Mouse (Mus musculus) CD4-positive helper T cell, adult 2 months (primary cell): ENCODE data around the gene Drd1.

Experiments
- DNase-seq: peaks from one replicate; pipeline ENCODE4 v3.0.0-alpha.2; 2012; ENCODE audit warnings: low read depth, missing footprints, low spot score

The Drd1 gene

DNA sequence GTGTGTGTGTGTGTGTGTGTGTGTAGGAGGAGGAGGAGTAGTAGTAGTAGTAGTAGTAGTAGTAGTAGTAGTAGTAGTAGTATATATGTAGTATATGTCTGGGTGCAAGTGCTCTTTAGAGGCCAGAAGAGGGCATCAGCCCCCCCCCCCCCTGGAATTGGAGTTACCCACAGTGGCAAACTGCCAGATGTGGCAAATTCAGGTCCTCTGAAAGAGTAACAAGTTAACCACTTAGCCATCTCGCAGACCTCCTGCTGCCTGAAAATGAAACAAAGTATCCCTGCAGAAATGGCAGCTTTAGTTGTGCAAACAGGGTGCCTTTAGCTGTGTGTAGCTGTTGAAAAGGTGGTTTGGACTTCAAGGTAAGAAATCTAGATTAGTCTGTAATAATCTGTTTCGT is 18.0 kb upstream of the Drd1 start:
- DNase-seq, result peak; percentile 68

DNA sequence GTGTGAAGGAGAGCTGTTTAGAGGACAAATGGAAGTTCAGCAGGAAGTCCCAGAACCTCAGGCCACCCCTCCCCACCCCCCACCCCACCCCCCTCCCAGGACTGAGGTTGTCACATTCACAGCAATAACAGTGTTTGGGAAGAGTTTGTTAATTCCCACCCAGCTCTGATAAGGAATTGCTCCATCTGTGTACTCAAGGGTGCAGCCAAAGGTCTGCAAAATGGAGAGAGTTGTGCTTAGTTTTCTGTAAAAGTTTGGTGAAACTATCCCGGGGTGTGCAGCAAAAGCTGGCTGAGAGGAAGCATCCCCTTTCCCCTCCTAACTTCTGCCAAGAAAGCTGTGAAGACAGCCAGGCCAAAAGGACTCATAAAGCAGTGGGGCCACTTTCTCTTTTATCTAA is 17.6 kb upstream of the Drd1 start:
- DNase-seq, result peak; percentile 13

DNA sequence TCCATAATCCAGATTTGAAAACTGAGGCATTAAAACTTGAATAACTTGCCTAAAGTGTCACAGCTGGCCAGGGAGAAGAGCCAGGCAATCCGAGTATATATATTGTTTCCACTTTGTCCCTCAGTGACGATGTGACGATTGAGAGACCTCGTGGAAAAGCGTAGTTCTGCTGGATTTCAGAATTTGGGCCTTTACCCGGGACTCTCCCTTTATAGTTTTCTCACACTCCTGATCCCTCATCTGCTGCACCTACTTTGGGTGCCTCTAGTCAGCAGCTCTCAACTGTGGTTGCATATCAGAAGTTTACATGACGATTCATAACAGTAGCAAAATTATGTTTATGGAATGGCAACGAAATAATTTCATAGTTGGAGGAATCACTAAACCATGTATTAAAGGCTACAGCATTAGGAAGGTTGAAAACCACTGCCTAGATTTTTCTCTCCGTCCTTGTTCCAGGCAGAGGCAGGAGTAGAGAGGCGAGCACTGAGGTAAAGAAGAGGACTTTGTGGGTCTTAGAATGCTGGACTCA is 17.1 kb upstream of the Drd1 start:
- peak; percentile 27 for DNase-seq

DNA sequence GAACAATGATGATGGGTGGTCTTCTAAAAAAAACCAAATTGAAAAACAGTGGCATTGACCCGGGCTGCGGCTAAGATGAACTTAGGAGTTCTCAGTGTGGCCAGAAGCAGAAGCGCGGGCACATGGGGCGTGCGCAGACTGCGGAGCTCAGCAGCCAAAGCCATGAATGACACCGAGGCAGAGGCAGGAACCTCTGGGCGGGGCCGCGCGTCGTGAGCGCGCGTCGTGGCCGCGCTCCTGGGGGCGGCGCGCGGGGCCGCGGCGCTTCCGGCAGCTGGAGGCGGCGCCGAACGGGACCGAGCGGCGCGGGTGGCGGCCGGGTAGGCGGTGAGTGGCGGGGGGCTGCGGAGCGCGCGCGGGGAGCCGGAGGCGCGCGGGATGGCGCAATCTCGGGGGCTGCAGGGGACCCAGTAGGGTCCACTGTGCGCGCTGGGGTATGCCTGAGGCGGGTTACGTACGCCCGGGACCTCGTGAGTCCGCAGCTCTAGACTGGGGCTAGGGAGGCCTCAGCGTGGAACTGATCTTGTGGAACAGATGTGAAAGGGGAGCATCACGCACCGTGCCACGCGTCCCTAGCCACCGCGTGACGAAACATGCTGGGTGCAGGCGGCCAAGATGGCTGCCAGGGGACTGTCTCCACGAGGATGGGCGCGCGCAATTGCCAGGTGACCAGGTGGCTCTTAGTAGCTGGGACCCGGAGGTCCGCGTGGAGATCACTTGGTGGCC is 16.3 kb upstream of the Drd1 start, which contains the start of gene Sfxn1:
Gene Sfxn1, plus strand, starts transcription at position 264 of the 726 bp plus-strand sequence.
- DNase-seq, result peak; percentile 88

DNA sequence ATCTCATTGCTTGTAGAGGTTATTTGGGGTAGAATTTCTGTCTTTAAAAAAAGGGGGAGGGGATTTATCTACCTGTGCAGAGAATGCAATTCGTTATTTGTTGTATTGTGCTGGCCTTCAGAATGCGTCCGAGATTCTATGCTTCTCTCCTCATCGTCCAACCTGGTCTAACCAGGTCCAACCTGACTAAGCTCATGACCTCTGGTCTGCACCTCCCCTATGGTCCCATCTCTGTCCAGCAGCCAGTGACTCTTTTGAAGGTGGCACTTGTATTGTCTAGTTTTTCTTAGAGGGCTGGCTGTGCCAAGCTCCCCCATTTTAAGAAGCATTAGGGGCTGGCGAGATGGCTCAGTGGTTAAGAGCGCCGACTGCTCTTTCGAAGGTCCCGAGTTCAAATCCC is 15.5 kb upstream of the Drd1 start:
- no peak for DNase-seq

DNA sequence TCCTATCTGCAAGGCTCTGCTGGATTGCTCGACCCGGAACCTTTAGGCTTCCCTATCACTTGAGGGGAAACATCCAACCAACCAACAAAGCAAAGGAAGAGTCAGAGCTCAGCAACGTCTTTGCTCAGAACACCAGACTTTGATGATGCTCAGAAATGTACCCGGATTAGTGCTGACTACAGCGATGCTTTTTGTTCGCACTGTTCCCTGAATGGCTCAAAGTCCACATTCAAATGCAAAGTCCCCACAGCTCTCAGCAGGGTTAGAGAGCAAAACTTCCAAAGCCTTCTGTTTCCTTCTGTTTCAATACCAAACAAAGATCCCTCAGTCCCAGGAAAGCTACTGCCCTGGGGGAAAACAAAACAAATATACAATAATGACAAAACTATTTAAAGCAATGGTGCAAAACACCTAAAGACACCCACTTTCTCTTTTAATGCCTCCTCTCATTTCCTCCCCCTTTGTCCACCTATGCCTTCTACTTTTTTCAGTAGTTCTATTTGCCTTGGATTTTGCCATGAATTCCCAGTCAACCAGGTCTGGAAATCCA is 12.2 kb upstream of the Drd1 start:
- no peak for DNase-seq

DNA sequence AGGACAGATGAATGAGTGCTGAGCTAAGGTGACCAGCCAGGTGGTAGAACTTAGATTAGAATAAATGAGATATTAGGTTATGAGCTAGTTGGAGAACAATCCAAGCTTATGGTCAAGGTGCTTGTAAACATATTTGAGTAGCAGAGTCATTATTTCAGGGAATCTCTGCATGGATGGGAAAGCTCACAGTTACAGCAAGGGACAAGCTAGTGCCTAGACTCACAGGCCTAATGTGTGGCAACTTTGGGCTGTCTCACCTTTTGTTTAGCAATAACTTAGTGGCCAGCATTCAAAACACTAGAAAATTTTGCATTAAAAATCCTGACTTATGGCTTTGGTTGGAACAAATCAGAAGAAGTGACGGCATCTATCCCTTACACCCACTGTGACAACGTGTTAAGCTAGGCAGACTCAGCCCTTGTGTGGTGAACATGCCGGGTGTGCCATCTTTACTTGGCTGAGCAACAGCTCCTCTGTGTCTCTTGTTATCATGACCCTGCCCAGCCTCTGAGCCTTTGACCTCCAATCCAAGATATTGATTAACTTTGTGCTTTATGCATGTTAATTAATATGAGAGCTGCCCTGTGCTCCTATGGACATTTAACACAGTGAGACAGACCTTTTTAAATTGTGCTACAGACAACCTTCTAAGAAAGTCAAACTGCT is 10.7 kb upstream of the Drd1 start:
- no peak for DNase-seq

DNA sequence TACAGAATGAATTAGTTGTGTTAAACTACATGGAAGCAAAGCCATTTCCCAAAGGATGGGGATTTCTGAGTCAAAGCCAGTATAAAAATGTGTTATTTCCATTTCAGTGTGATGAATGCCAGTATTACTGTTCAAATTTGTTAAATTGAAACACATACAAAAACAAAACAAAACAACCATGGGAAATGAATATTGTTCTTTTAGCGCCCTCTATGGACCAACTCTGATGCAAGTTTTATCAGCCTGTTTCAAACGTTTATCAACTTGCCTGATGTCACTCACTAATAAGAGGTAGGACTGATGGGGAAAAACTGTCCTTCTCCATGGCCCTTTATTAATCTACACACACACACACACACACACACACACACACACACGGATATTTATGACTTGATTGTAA is 7.8 kb upstream of the Drd1 start:
- DNase-seq, result no peak

DNA sequence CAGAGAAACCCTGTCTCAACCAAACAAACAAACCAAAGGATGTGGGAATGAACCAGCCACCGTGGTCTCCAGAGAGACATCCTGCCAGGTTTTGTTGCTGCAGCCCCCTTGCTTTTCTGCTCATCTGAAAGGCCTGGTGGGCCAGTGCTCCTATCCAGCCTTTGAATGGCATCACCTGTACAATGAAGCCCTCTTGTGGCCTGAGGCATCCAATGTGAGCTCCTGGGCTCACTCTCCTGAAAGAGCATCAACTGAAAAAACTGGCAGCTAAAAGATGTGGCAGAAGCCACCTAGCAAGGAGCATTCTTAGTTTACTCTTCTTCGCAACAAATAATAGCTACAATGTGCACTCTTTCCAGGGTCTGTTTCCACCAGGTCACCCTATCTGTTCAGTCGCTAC is 6.6 kb upstream of the Drd1 start:
- DNase-seq, result no peak

DNA sequence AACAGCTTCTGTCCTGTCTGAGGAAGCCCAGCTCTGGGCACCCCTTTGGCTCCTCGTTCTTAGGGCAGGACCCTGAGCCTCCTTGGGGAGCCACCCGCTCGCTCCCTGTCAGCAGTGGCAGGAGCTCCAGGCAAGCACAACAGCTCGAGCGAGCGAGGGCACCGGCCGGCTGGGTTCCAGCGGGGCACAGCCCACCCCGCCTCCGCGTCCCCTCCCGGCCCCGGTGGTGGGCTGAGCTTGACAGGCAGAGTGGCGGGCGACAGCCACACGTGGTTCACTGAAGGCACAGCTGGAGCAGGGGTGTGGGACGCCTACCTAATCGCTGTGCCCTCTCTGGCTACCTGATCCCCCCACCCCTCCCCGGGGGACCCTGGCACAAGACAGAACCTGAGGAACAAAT is 543 bp downstream of the Drd1 start:
- no peak for DNase-seq

DNA sequence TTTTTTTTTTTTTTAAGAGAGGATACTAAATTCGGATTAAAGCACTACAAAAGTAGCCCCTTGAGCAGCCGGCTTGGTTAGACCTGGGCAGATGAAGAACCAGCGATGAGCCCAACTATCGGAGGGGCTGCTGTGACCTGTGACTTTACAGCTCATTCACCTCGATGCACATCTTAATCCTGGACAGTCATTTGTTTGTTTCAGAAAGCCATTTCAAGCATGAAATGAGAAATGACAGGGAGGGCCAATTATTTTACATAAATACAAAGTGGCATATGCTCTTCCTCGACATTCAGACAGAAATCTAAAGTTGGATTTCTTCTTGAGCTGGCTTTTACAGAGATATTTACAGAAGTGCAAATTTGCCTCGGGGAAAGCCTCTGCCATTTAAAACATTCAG is 3.9 kb downstream of the Drd1 start:
- no peak for DNase-seq

DNA sequence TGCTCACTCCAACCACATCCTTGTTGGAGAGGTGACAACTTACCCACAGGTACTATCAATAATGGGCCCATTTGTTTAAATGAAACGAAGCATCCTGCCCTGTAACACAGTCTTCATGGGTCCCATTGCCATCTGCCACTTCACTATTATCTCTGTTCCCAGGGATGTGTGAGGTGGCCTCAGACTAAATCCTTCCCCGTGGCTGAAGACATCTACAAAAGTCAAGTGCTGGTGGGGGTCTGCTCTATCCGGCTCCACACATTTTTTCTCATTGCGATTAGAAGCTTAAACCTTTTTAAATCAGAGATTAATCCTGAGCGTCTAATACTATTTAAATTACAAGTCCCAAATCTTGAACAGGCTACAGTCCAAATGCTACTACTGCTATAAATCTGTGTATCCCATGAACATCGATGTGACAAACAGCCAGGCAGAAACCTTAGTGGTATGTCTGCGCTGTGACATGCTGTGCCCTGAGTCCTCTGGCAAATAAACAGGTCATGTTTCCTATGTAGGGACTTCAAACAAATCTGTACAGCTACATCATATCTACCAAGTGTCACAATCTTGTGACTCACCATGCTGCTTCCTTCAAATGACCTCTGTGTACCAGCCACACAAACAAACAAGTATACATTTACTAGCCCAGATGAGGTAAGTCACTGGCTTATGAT is 6.7 kb downstream of the Drd1 start:
- no peak for DNase-seq

DNA sequence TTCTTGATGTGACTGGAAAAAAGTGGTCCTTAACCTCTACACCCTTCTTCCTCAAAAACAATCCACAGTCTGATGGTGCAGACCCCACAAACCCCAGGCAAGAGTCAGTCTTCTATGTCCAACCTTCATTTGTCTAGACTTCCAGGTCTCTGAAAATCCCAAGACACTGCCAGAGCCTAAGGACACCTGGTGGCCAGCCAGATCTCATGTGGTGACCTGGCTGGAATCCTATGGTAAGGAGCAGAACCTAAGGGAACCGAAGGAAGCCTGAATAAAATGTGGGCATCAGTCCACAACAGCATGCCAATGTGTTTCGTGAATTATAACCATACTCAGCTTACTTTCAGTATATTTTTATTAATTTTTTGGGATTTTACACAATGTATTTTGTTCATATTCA is 15.2 kb downstream of the Drd1 start:
- no peak for DNase-seq

DNA sequence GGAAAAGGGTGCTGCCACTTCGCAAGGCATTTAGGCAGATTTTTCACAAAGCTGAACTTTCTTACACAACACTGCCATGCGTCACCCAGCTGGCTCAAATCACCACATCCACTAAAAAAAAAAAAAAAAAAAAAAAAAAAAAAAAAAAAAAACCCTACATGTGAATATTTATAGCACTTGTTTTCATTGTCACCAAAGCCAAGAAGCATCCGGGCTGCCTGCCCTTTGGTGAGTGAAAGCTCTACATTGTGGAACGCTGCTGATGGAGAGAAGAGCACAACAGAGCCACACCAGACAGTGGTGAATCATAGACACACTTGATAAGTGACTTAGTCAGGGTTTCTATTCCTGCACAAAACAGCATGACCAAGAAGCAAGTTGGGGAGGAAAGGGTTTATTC is 17.6 kb downstream of the Drd1 start:
- DNase-seq, result no peak

DNA sequence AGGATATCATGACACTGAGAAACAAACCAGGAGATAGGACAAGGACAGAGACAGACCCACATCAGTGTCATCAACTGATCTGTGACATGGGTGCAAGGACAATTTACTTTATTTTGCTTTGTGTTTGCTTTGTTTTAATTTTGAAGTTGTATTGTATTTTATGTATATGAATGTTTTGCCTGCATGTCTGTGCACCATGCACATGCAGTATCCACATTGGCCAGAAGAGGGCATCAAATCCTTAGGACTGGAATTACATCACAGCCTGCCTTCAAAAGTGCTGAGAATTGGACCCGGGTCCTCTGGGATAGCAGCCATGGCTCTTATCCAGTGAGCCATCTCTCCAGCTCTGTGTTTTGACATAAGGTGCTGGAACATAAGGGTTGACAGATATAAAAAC is 20.0 kb downstream of the Drd1 start:
- no peak for DNase-seq

DNA sequence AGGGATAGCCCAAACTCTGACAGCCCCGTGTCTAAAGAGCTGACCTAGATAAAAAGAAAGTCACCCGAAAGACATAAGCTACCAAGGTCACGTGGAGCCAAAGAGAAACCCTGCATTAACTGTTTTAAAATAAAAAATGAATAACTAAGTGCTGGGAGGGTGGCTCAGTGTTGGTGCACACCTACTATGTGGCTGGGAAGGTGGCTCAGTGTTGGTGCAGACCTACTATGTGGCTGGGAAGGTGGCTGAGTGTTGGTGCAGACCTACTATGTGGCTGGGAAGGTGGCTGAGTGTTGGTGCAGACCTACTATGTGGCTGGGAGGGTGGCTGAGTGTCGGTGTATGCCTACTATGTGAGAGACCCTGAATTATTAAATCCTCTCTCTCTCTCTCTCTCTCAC is 21.9 kb downstream of the Drd1 start:
- no peak for DNase-seq

DNA sequence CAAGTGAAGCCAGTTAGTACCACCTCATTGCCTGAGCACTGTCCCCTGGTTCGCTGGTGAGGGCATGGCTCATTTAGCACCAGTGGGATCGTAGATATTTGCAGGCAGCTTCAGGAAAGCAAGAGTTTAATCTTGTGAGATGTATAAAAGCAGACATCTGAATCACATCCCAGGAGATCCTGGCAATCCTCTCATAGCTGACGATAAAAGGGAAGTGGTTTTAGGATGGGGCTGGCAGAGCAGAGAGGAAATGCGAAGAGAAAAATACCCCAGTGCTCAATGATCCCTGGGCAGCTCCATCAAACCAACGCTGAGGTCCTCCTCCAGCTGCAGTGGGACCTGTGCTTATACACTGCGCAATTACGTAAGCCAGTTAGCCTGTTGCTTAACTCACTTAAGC is 28.4 kb downstream of the Drd1 start:
- DNase-seq, result no peak

DNA sequence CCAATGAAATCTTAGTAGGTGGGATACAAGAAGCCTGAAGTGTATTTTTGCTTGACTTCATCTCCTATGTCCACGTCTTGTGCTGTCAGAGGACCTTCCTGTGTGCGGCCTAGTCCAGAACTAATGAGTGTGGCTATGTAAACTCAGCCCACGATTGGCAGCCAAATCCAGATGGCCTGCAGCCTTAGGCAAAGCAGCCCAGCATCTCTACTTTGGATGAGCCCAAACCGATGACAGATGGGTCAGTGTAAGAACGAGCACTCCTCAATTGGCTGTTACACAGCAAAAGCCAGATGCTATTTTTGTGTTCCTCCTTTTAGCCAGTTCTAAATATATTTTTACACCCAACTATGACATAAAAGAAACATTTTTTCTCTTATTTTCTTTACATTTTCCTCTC is 32.2 kb downstream of the Drd1 start:
- DNase-seq, result no peak

DNA sequence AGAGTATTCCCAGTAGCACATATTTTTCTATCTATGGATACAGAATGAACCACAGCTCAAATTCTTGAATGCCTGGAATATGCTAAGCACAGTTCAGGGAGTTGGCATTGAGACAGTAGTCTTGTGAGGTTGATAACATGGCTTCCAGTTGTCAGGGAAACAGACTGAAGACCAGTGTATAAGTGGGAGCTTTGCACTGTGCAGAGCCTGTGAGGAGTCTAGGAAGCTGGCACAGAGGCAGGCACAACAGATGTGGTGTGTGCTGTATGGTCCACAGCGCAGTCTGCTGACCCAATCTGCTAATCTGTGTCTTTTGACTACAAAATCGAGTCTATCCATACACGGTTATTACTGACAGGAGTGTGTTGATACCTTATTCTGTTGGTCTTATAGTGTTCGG is 46.8 kb downstream of the Drd1 start:
- no peak for DNase-seq
